Mouse (Mus musculus): Measurements from ENCODE around the gene Gm14137. TPM values are rescaled to one million over a fixed set of nuclear protein-coding genes. Genes with fewer than 3 reads are reported as not detected.

The Gm14137 gene
- polyA plus RNA-seq (2016; fragmentation: Nextera tagmentation; extraction: Ambion mirVana), result 0.90 and 0.93 TPM in 2 replicates

DNA sequence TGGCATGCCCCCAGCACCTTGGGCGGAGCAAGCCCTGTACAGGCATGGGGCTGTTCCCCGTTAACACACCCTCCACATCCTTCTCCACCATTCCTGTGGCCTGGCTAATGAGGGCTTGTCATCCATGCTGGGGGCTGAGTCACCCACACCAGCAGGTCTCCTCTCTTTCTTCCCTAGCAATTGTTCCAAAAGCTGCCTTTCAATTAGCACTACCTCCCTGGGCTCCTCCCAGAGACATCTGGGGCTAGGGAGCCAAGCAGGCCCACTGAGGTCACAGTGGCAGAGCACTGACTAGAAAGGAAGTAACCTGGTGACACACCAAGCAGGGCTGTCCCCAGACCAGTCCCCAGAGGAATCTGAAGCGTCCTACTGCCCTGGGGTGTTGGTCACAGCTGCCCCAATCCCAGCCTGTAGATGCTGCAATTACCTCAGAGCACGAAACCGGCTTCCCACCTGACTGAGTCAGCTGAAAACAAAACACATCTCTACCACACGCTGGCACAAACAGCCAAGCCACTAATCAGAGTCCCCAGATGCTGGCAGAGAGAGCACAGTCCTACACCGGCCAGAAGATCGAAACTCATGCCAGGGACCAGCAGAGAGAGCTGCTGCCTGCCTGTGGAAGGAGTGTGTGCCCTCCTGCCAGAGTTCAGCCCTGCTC is at the start of gene Gm14137:
Gene Gm14137 (plus strand): TSS at position 519 of the 661 bp plus-strand sequence.
- WGBS, result 40% methylated on average over 8 of the region's 8 CpGs
- Histone ChIP-seq H3K4me3 (no peak within 1 kb of the TSS), H3K9me3 (no peaks in the 10 kb centered on the region), H3K36me3 (replicated peaks) (peaks cover 31% of the 10 kb centered on the region), H3K27me3 (ENCODE audit: poor library complexity, severe bottlenecking) (peaks cover 6% of the 10 kb centered on the region), H3K4me1 (peaks cover 37% of the 10 kb centered on the region), H3K27ac (peak within 1 kb of the TSS; percentile 58)
- no peak for DNase-seq (ENCODE audit: extremely low spot score, low spot score)

DNA sequence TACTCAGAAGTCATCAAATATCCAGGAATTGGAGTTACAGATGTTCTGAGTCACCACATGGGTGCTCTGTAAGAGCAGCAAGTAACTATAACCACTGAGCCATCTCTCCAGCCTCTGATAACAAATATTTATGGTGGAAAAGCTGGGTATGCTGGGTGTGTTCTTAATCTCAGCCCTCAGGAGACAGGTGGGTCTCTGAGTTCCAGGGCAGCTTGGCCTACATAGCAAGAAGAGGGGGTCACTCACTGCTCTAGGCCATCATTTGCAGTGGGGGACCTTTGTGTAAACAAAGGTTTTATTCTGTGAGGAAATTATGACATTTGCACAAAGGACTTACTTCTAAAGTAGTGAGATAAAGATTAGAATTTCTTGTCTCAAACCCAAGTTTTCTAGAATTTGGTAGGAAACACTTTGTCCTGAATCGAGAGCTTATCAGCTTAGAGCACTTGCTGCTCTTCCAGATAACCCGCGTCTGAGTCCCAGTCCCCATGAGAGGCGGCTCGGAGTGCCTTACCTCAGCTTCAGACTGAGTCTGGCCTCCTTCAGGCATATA is 37.9 kb upstream of the Gm14137 start:
- peaks cover 100% of the 10 kb centered on the region for H3K36me3 ChIP-seq (replicated peaks)
- H3K27me3 ChIP-seq (ENCODE audit: poor library complexity, severe bottlenecking), result no peaks in the 10 kb centered on the region
- H3K27ac ChIP-seq, result no peak overlapping the region

DNA sequence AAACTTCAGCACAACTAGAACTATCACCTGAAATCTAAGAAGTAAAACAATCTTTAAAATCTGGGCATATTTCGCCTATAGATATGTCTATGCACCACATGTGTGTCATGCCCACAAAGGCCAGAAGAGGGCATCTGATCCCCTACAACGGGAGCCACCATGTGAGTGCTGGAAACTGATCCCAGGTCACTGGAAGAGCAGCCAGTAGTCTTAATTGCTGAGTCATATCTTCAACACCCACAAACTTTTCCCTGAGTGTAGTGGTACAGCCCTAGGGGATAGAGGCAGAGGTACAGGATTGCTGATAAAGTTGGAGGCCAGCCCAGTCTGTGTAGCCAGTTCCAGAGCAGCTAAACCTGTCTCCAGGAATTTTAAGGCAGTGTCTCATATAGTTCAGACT is 29.1 kb upstream of the Gm14137 start:
- no peak overlapping the region for H3K4me3 ChIP-seq
- no peak overlapping the region for H3K27ac ChIP-seq
- WGBS, result 89% methylated on average over 2 of the region's 2 CpGs
- no peak for DNase-seq (ENCODE audit: extremely low spot score, low spot score)
- peaks cover 97% of the 10 kb centered on the region for H3K36me3 ChIP-seq (replicated peaks)
- H3K4me1 ChIP-seq, result no peaks in the 10 kb centered on the region
- no peaks in the 10 kb centered on the region for H3K27me3 ChIP-seq (ENCODE audit: poor library complexity, severe bottlenecking)
- H3K9me3 ChIP-seq, result peaks cover 3% of the 10 kb centered on the region; the same call in 1 of the 2 replicates

More for the DNA sequence above, 37.9 kb upstream of the Gm14137 start:
- H3K4me3 ChIP-seq, result no peak overlapping the region
- 89% methylated on average over 5 of the region's 5 CpGs for WGBS
- no peaks in the 10 kb centered on the region for H3K9me3 ChIP-seq
- no peaks in the 10 kb centered on the region for H3K4me1 ChIP-seq
- no peak for DNase-seq (ENCODE audit: extremely low spot score, low spot score)

DNA sequence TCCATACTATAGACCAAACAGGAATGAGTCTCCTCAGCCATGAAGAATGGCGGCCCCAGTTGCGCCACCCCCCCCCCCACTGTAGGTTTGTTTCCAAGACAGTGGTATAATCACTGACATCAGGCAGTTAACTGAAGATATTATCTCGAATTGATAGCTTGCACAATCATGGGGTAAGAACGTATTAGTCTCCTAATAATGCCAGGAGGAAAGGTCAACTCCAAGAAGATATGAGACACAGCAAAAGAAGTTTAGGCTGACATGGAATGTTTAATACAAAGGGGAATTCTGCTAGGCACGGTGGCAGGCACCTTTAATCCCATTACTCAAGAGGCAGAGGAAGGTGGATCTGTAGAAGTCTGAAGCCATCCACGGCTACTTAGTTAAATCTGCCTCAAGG is 27.9 kb upstream of the Gm14137 start:
- Histone ChIP-seq H3K36me3 (replicated peaks) (peaks cover 97% of the 10 kb centered on the region), H3K27me3 (ENCODE audit: poor library complexity, severe bottlenecking) (no peaks in the 10 kb centered on the region), H3K27ac (no peak overlapping the region), H3K4me3 (no peak overlapping the region), H3K9me3 (peaks cover 3% of the 10 kb centered on the region; the same call in 1 of the 2 replicates), H3K4me1 (no peaks in the 10 kb centered on the region)
- WGBS, result 88% methylated on average over 6 of the region's 6 CpGs
- DNase-seq (ENCODE audit: extremely low spot score, low spot score), result no peak

DNA sequence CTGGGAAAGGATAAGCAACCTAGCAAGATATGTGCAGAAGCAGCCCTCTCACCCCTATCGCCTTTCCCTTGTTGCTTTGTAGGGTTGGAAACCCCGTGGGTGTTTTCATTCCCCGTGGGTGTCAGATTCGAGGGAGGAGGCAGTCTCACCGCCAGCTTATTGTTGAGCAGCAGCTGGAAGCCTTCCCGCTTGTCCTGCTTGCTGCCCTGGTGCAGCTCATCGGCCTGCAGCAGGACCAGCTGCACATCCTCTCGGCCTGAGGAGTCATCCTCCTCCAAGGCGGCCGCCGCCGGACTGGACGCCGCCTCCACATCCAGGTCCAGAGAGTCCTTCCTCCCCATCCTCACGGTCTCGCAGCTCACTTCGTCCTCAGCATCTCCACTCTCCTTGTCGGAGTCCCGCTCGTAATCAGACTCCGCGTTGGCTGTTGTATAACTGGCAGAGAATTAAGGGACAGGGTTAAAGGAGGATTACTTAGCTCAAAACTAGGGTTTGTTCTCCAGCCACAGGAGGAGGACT is 27.1 kb upstream of the Gm14137 start:
- Histone ChIP-seq H3K9me3 (peaks cover 3% of the 10 kb centered on the region; the same call in 1 of the 2 replicates), H3K27ac (no peak overlapping the region), H3K36me3 (replicated peaks) (peaks cover 97% of the 10 kb centered on the region), H3K4me3 (no peak overlapping the region), H3K4me1 (no peaks in the 10 kb centered on the region), H3K27me3 (ENCODE audit: poor library complexity, severe bottlenecking) (no peaks in the 10 kb centered on the region)
- DNase-seq (ENCODE audit: extremely low spot score, low spot score), result no peak
- 85% methylated on average over 22 of the region's 22 CpGs for WGBS

DNA sequence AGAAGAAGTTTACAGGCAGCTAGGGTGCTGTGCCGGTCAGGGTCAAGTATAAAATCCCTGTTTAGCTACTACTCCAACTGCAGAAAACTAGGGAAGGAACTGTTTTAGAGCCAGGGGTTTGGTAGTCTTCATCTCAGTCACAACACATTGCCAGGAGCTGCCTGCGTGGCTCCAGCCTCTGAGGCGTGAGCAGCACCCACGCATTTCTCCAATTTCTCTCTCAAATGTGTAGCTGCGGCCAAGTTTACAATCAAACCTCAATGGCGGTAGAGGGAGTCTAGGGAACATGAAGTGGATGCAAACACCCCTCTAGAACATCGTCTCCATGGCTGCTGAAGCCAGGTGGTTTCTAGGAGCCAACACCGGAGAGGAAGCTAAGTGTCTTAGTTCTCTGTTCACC is 26.5 kb upstream of the Gm14137 start:
- H3K4me3 ChIP-seq, result no peak overlapping the region
- H3K4me1 ChIP-seq, result no peaks in the 10 kb centered on the region
- peaks cover 3% of the 10 kb centered on the region; the same call in 1 of the 2 replicates for H3K9me3 ChIP-seq
- no peak for DNase-seq (ENCODE audit: extremely low spot score, low spot score)
- WGBS, result 93% methylated on average over 8 of the region's 8 CpGs
- no peak overlapping the region for H3K27ac ChIP-seq
- peaks cover 97% of the 10 kb centered on the region for H3K36me3 ChIP-seq (replicated peaks)
- no peaks in the 10 kb centered on the region for H3K27me3 ChIP-seq (ENCODE audit: poor library complexity, severe bottlenecking)

DNA sequence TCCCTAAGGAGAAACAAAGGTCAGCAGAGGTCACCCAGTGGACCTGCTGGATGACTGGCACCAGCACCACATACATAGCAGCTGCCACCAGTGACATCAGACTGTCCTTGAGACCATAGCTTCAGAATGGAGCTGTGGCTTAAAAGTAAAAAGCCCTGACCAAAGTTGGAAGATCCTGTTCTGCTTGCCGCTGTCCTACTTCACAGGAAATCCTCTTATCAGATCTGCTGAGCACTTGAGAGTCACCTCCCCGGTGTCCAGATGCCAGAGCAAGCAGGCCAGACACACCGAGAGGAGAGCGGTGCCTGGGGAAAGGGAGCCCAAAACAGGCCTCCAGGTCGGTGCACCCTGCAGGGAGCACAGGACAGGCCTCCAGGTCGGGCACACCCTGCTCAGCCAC is 22.1 kb upstream of the Gm14137 start:
- H3K4me3 ChIP-seq, result no peak overlapping the region

DNA sequence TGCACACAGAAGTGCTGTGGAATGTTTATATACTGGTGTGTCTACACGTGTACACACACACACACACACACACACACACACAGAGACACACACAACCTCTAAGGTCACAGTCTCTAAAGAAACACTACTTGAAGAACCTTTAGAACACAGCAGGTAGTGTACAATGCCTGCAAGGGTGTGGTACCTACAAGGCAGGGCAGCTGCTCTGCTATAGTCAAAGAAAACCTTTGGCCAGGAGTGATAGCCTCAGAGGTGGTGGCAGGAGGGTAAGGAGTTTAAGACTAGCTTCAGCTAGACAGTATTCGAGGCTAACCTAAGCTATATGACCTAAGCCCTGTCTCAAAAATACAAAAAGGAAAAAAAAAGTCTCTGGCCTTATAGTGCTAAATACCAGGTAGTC is 19.6 kb upstream of the Gm14137 start:
- no peak for DNase-seq (ENCODE audit: extremely low spot score, low spot score)
- peaks cover 49% of the 10 kb centered on the region for H3K36me3 ChIP-seq (replicated peaks)
- 78% methylated on average over 2 of the region's 2 CpGs for WGBS
- no peak overlapping the region for H3K27ac ChIP-seq
- no peak overlapping the region for H3K4me3 ChIP-seq
- no peaks in the 10 kb centered on the region for H3K9me3 ChIP-seq
- no peaks in the 10 kb centered on the region for H3K27me3 ChIP-seq (ENCODE audit: poor library complexity, severe bottlenecking)
- peaks cover 22% of the 10 kb centered on the region for H3K4me1 ChIP-seq

More for the DNA sequence above, 22.1 kb upstream of the Gm14137 start:
- DNase-seq (ENCODE audit: extremely low spot score, low spot score), result no peak
- Histone ChIP-seq H3K27me3 (ENCODE audit: poor library complexity, severe bottlenecking) (no peaks in the 10 kb centered on the region), H3K27ac (no peak overlapping the region), H3K9me3 (no peaks in the 10 kb centered on the region), H3K4me1 (peaks cover 18% of the 10 kb centered on the region), H3K36me3 (replicated peaks) (peaks cover 74% of the 10 kb centered on the region)
- WGBS, result 88% methylated on average over 6 of the region's 6 CpGs

DNA sequence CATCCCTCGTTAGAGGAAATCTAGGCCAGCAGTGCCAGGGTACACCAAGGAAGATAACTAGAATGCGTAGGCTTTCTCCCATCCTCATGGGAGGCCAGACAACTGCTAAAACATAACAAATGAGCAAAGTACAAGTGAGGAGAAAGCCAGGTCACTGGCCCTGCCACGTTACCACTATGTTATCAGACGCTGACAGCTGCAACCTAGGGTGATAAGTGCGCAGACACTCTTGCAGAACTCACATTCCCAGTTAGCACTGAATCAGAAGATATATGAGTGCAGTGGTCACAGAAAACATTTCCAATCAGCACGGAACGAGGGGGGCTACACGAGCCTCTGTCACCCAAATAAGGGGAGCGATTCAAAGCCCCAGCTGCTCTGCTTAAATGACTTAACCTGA is 18.9 kb upstream of the Gm14137 start:
- no peaks in the 10 kb centered on the region for H3K9me3 ChIP-seq
- H3K27me3 ChIP-seq (ENCODE audit: poor library complexity, severe bottlenecking), result no peaks in the 10 kb centered on the region
- peaks cover 42% of the 10 kb centered on the region for H3K36me3 ChIP-seq (replicated peaks)
- no peak for DNase-seq (ENCODE audit: extremely low spot score, low spot score)
- peaks cover 22% of the 10 kb centered on the region for H3K4me1 ChIP-seq
- WGBS, result 90% methylated on average over 9 of the region's 9 CpGs
- no peak overlapping the region for H3K27ac ChIP-seq
- H3K4me3 ChIP-seq, result peak overlapping the region; percentile 91

DNA sequence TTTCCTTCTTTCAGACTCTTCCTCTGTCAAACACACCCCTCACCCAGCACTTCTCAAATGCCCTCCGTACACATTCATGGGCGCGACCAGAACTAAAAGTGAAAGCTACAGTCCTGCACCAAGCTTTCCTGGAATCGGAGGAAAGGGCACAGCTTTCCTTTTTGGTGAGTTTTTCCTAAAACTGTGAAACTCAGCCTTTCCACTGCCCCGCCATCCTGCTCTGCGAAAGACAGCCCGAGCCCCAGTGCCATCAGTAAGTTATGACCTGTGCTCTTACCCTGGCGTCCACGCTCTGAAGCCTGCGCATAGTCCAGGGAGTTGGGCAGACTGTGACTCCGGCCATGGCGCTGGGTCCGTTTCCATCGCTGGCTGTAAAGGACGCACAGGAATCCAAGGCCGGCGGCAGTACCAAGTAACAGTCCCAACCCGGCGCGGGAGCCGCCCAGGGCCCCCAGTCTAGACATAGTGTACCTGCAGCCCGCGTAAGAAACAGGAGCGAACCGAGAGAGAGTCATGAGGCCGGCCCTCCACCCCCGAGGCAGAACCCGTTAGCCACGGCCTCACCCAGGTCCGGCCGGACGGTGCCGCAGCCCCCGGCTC is 18.1 kb upstream of the Gm14137 start:
- peak overlapping the region; percentile 90 for H3K27ac ChIP-seq

DNA sequence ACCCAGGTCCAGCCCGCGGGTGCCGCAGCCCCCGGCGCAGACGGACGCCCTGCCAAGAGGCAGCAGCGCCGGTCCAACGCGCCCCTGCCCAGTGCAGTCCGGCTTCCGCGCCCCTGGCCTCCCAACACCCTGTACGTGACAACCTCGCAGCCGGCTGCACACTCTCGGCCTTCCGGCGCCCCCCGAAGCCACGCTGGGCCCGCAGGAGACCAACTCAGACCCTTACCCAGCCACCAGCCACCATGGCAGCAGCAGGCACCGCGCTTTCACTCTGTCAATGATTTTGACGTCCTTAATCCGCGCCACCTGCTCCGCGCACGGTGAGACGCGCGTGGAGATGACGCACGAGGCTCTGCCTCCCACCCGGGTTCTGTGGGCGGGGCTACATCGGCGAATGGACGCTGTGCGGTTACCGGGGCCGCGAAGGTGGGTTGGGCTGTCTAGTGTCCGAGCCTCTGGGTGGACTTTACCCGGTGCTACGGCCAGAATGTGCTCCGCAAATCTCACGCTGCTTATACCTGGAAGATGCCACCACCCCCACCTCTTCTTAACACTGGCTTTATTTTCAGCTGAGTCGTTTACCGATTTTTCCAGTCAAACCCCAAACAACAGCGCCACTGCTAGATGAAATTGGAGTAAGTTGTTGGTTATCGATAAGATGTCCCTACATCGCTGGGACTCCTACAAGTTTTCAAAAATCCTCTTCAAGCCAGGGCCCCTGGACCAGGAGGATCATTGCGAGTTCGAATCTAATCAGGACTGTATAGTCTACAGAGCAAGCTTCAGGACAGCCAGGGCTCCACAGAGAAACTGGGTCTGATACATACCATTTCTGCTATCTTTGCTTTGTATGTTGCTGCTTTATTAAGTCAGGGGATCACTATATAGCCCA is 17.4 kb upstream of the Gm14137 start, which contains the start of gene Rmdn3:
Gene Rmdn3 (minus strand): TSS at position 354 of the 892 bp plus-strand sequence.
- Histone ChIP-seq H3K4me1 (peaks cover 31% of the 10 kb centered on the region), H3K36me3 (replicated peaks) (peaks cover 27% of the 10 kb centered on the region), H3K9me3 (no peaks in the 10 kb centered on the region), H3K27ac (peak within 1 kb of the TSS; percentile 90), H3K27me3 (ENCODE audit: poor library complexity, severe bottlenecking) (no peaks in the 10 kb centered on the region), H3K4me3 (peak within 1 kb of the TSS; percentile 91)
- DNase-seq (ENCODE audit: extremely low spot score, low spot score), result peak; percentile 91
- WGBS, result under 1% methylated on average over 56 of the region's 57 CpGs

More for the DNA sequence above, 18.1 kb upstream of the Gm14137 start:
- Histone ChIP-seq H3K27me3 (ENCODE audit: poor library complexity, severe bottlenecking) (no peaks in the 10 kb centered on the region), H3K4me3 (peak overlapping the region; percentile 91), H3K9me3 (no peaks in the 10 kb centered on the region), H3K4me1 (peaks cover 25% of the 10 kb centered on the region), H3K36me3 (replicated peaks) (peaks cover 34% of the 10 kb centered on the region)
- 8% methylated on average over 34 of the region's 34 CpGs for WGBS
- no peak for DNase-seq (ENCODE audit: extremely low spot score, low spot score)

DNA sequence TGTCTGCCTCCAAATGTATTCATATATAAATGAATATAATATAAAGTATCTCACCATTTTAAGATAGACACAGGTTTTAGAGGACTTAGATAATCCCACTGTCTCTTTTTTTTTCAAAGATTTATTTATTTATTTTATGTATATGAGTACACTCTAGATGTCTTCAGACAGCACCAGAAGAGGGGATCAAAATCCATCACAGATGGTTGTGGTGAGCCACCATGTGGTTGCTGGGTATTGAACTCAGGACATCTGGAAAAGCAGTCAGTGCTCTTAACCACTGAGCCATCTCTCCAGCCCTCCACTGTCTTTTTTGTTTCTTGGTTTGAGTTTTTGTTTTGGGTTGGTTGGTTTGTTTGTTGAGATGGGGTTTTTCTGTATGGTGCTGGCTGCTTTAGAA is 16.5 kb upstream of the Gm14137 start:
- DNase-seq (ENCODE audit: extremely low spot score, low spot score), result no peak
- peak overlapping the region; percentile 91; the same call in 1 of the 2 replicates for H3K4me3 ChIP-seq
- no peaks in the 10 kb centered on the region for H3K27me3 ChIP-seq (ENCODE audit: poor library complexity, severe bottlenecking)
- no peaks in the 10 kb centered on the region for H3K9me3 ChIP-seq
- no peak overlapping the region for H3K27ac ChIP-seq
- peaks cover 31% of the 10 kb centered on the region for H3K4me1 ChIP-seq
- peaks cover 18% of the 10 kb centered on the region for H3K36me3 ChIP-seq (replicated peaks)

Data from forebrain, embryonic 10.5 days (tissue).